Mouse (Mus musculus): Measurements from ENCODE around the gene Aox2.

Aox2 gene

DNA sequence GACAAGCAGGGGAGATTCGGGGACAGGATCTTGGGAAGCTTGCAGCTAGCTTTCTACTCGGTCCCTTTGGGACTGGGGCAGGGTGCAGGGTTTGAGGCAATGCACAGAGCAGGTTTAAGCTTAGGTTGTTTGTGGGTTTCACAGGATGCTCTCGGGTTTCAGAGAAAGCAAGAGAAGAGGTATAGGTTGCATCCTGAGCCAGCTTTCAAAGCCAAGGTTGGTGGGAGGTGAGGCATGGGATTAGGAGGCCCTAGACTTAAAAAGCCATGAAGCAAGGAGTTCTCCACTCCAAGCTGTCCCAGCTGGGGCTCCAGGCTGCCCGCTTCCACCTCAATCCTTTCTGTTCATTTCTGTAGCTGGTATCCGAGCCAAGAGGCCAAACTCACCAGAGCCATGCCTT, at the start of gene Aox2:
Aox2 (plus strand) TSS at position 301 of the 400 bp plus-strand sequence.
- in situ Hi-C loops (cut with MboI; ENCODE audit: low pct_unique_long_range_greater_than_20kb in 1 of 2, low sequenced_read_pairs in 2 of 2, unreplicated experiment in 1 of 2): loop anchor here in 1 of 2 experiments (25.0 kb wide), 1 partner anchor 866 kb away; the partner anchor contains the start of genes Maip1 and Tyw5

DNA sequence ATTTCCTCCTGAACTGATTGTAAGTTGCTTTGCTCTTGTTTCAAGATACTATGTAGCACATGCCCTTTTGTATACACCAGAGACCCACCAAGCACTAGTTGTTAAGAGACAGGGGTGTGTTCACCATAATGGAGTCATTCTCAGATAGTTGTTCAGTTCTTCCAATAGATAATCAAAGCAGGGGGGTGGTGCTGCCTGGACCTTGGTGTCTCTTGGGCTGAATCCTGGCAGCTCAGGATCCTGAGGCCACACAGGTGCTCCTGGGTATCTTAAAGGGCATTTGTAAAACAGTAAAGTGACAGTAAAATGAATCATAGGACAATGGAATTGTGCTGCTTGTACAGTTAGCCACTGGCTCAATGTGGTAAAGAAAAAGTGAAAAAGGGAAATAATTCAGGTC, 49.2 kb upstream of the Aox2 start:
- in situ Hi-C loops (cut with MboI; ENCODE audit: low pct_unique_long_range_greater_than_20kb in 1 of 2, low sequenced_read_pairs in 2 of 2, unreplicated experiment in 1 of 2): no loop called here

DNA sequence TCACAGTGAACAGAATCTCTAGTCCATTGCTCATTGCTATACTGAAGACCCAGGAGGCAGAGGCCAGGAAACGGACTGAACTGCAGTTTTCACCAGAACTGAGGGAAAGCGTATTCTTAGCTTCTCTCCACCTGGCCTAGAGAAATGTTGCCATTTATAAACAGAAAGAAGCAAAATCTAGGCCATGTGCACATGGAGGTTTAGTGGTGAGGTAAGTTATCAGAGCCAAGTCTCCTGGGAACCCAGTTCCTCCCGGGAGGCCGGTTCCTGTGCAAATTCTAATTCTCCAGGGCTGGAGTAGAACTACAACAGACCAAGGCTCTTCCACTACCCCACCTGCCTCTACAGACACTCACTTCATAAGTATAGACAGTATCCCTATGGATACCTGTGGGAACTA, 48.4 kb upstream of the Aox2 start:
- in situ Hi-C loops (cut with MboI; ENCODE audit: low pct_unique_long_range_greater_than_20kb in 1 of 2, low sequenced_read_pairs in 2 of 2, unreplicated experiment in 1 of 2): no loop called here

DNA sequence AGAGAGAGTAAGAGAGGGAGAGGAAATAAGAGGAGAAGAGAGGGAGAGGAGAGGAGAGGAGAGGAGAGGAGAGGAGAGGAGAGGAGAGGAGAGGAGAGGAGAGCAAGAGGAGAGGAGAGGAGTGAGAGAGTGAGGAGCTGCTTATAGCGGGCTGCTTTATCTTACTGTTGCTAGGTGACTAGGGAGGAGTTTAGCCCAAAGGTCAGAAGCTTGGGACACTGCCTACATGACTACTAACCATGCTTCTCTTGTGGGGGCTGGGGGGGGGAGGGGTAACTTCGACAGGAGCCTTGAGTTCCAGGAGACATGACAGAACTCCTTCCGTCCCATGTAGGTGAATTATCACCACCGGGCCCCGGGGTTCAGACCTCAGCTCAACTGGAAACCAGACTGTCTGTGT, 47.6 kb upstream of the Aox2 start:
- in situ Hi-C loops (cut with MboI; ENCODE audit: low pct_unique_long_range_greater_than_20kb in 1 of 2, low sequenced_read_pairs in 2 of 2, unreplicated experiment in 1 of 2): no loop called here

DNA sequence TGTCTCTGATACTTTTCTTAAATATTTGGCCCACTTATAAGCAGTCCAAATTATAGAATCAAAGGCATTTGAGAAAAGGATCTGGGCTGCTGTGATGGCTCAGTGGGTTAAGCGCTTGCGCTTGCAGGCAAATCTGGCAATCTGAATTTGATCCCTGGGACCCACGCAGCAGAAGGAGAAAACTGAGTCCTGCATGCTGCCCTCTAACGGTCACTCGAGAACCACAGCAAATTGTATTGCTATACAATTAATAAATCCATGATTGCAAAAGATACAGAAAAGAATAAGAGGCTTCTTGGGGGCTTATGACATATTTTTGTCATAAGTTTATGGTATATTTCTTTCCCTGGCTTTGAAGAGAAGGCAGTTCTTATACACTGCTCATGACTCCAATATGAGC, 42.7 kb upstream of the Aox2 start:
- in situ Hi-C loops (cut with MboI; ENCODE audit: low pct_unique_long_range_greater_than_20kb in 1 of 2, low sequenced_read_pairs in 2 of 2, unreplicated experiment in 1 of 2): no loop called here

DNA sequence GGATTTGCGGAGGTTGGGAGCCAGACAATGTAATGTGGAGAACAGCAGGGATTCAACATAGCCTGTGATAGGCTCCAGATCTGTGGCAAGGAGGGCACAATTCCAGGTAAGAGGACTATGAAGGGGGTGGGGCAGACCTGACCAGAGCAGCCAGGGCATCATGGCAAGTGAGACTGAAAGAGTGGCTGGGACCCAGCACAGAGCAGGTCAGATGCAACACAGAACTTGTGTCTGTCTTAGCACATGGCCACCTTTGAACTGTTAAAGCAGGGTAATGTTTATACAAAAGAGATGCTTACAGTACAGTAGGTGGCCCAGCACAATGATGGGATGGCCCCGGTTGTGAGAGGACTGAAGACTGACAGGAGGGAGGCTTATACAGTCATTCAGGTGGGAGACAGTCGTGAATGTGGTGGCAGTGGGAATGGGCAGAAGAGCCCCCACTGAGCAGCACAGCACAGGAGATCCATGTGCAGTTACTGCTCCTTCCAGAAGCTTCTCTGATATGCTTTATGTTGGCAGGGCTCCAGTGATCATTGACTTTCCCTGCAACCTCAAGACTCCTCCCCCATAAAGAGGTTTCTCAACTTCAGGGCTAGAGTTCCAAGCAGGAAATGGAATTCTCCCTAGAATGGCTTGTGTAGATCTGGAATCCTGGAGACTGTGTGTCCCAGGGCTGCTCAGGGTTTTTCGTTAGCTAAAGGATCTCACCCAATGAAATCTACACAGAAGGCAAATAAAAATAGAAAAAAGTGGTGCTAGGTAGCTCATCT, 40.4 kb upstream of the Aox2 start:
- in situ Hi-C loops (cut with MboI; ENCODE audit: low pct_unique_long_range_greater_than_20kb in 1 of 2, low sequenced_read_pairs in 2 of 2, unreplicated experiment in 1 of 2): no loop called here

DNA sequence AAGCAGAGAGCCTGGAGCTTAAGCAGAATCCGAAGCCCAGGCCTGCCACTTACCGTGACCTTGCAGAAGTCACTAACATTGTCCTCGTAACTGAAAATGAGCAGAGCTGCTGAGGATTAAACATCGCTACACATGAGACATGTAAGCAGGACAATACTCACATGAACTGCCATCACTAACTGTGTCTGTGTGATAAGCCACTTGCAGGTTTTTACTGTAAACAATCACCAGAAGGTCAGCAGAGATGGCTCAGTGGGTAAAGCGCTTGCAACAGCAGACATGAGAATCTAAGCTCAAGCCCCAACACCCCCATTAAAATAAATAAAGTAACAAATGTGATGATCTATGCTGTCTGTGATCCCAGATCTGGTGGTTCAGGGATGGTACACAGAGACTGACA, 39.7 kb upstream of the Aox2 start:
- in situ Hi-C loops (cut with MboI; ENCODE audit: low pct_unique_long_range_greater_than_20kb in 1 of 2, low sequenced_read_pairs in 2 of 2, unreplicated experiment in 1 of 2): no loop called here

DNA sequence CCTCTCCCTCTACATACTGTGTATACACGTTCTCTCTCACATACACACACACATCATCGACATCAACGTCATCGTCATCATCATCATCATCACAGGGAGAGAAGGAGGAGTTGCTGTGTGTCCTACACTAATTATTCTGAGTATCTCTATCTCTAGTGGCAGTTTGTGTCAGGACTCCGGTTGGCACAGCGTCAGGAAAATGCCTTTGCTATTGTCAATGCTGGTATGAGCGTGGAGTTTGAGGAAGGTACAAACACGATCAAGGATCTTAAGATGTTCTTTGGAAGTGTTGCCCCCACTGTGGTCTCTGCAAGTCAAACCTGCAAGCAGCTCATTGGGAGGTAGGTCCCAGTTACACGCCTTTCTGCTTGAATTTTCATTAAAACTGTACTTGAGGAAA, 39.2 kb upstream of the Aox2 start:
- in situ Hi-C loops (cut with MboI; ENCODE audit: low pct_unique_long_range_greater_than_20kb in 1 of 2, low sequenced_read_pairs in 2 of 2, unreplicated experiment in 1 of 2): no loop called here

DNA sequence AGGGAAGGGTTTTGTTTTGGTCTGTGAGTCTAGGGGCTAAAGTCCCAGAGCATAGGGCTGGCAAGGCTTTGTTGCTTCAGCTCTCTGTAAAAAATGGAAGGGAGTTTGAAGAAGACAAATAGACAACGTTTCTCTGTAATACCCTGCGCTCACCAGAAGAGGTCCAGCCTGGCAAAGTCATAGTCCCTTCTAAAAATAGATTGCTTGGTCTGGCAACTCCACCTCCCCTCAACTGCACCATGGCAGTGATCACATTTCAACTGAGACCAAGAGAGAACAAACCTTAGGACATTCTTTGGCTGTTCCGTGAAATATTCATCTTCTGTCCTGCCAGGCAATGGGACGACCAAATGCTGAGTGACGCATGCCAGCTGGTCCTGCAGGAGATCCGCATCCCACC, 37.8 kb upstream of the Aox2 start:
- in situ Hi-C loops (cut with MboI; ENCODE audit: low pct_unique_long_range_greater_than_20kb in 1 of 2, low sequenced_read_pairs in 2 of 2, unreplicated experiment in 1 of 2): no loop called here

DNA sequence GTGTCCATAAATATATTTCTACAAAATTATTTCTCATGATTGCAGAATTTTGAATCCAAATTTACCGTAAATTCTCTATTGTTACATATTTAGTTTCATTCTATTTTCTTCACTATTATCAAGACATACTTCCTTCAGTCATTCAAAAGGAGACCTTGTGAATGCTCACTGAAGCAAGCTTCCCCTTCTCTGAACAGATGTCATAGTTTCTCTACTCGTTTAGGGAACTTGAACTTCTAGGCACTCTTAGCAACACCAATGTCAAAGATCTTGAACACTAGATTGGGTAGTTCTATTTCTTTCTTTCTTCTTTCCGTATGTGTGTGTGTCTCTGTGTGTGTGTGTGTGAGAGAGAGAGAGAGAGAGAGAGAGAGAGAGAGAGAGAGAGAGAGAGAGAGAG, 33.6 kb upstream of the Aox2 start:
- in situ Hi-C loops (cut with MboI; ENCODE audit: low pct_unique_long_range_greater_than_20kb in 1 of 2, low sequenced_read_pairs in 2 of 2, unreplicated experiment in 1 of 2): no loop called here

DNA sequence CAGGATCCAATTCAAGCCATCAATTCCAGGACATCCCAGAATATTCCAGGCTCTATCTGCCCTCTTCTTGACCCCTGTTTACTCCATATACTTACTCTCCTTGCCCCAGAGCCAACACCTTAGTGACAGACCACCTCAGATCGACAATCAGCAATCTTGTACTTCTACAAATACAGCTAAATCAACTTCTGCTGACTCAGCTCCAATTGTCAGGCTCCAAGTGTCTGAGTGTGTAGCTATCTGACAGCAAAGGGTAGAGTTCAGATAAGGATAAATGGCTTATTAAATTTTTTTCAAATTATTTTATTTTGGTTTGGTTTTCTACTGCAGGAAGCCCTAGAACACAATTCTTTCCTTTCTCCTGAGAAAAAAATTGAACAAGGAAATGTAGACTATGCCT, 29.6 kb upstream of the Aox2 start:
- in situ Hi-C loops (cut with MboI; ENCODE audit: low pct_unique_long_range_greater_than_20kb in 1 of 2, low sequenced_read_pairs in 2 of 2, unreplicated experiment in 1 of 2): no loop called here

DNA sequence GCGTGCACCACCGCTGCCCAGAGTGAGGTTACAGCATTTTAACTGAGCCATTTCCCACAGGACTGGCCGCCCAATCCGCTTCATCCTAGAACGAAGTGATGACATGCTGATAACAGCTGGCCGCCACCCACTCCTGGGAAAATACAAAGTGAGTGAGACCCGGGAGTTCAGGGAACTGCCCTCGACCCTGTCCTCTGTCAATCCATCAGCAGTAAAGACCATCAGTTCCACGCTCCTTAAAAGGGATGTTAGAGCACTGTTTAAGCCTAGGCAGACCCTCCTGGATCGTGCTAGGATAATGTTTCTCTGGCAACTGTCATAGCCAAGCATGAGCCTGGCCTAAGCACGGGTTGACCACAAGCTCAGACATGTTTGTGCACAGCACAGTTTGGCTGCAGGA, 24.7 kb upstream of the Aox2 start:
- in situ Hi-C loops (cut with MboI; ENCODE audit: low pct_unique_long_range_greater_than_20kb in 1 of 2, low sequenced_read_pairs in 2 of 2, unreplicated experiment in 1 of 2): no loop called here

DNA sequence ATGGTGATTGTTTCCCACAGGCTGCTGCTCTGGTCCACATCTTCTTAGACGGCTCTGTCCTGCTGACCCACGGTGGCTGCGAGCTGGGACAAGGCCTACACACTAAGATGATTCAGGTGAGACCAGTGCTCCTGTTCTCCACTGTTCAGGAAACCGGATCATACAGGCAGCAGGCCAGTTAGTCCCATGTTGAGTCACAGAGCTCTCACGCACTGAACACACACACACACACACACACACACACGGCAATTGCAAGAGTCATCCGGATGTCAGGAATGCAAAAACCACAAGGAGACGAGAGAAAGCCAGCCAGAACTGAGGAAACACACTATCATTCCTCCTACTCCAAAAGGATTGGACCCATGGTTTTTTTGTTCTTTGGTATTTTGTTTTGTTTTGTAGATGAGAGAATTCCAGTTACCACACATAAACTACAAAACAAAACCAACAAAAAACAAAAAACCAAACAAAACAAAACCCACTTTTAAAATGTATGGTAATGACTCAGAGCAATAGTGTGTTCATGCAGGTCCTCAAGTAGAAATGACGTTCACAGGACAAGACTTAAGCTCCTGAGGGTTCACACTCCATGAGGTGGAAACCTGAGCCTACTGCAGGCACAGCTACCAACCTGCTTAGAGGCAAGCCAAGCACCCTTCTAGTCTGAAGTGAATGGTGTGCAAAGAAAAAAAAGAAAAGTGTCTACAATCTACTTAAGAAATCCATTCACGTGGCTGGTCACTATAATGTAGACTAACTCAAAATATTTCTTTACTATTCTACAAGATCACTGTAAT, 20.7 kb upstream of the Aox2 start:
- in situ Hi-C loops (cut with MboI; ENCODE audit: low pct_unique_long_range_greater_than_20kb in 1 of 2, low sequenced_read_pairs in 2 of 2, unreplicated experiment in 1 of 2): no loop called here

DNA sequence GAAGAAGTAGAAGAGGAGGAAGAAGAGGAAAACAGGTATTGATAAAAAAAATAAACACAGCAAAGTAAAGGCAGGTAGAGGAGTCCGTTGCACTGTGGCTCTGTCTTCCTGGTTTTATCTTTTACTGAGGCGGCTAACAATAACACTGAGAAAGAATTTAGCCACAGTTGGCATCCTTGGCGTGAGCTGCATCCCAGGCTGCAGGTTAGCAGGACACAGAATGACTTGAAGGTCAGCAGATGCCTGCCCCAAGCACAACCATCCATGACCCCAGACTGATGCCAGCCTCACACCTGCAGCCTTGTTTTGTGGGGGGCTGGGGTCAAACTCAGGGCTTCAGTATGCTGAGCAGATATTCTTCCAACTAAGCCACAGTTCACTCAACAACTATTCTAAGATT, 17.8 kb upstream of the Aox2 start:
- in situ Hi-C loops (cut with MboI; ENCODE audit: low pct_unique_long_range_greater_than_20kb in 1 of 2, low sequenced_read_pairs in 2 of 2, unreplicated experiment in 1 of 2): no loop called here

DNA sequence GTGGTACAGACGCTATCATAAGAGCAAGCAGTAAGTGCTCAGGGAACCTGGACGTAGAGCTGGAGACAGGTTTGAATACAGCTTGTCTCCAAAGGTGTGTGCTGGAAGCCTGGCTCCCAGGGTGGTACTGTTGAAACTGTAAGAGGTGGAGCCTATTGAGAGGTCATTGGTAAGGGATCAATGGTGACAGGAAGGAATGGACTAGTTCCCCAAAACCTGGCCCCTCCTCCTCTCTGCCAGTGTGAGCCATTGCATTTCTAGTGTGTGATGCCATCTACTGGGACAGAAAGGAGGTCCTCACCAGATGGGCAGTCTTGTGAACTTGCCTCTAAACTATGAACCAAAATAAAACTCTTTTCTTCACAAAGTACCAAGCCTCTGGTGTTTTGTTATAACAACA, 9.9 kb upstream of the Aox2 start:
- in situ Hi-C loops (cut with MboI; ENCODE audit: low pct_unique_long_range_greater_than_20kb in 1 of 2, low sequenced_read_pairs in 2 of 2, unreplicated experiment in 1 of 2): no loop called here

DNA sequence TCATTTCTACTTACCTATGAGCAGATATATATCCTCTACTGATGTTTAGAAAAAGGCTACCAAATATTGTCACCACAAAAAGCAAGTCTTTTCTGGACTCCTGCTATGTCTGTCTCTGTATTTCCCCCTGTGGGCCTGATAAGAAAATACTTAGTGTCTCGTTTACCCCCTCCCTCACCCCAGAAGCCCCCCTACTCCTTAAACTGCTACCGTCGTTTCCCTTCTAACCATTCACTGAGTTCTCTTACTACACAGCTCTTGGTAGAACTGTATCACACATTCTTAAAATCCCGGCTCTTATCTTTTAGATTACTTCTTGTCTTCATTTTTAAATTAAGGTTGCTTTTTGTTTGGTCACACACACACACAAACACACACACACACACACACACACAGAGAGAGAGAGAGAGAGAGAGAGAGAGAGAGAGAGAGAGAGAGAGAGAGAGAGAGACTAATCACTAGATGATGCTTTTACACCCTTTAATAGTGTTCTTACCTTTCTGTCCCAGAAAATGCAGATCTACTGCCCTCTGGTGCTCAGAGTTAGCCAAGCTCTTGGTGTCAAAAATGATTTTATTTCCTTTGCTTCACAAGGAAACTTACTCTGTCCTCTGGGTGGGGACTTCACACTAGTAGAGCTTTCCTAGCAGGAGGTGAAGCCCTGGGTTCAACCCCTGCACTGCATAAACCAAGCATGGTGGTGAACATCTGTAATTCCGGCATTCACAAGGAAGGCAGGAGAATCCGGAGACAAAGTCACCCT, 7.1 kb upstream of the Aox2 start:
- in situ Hi-C loops (cut with MboI; ENCODE audit: low pct_unique_long_range_greater_than_20kb in 1 of 2, low sequenced_read_pairs in 2 of 2, unreplicated experiment in 1 of 2): loop anchor here in 1 of 2 experiments (5.0 kb wide), 1 partner anchor 114 kb away; no protein-coding TSS in a partner anchor

DNA sequence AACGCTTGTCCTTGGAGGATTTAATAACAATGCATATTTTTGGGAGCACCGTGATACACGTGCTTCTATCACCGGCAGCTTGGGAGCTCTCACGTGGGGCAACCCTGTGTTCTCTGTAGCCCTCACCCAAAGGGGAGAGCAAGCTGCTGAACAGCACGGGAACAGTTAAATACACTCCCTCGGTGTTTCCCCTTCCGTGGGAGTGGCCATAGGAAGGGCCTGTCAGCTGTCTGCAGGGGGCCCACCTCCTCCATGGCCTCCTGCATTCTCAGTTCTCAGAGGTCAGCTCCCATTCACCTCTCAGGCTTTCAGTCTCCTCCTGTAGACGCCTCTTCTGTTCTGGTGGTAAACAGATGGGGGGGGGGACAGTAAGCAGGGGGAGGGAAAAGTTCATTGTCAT, 2.2 kb upstream of the Aox2 start:
- in situ Hi-C loops (cut with MboI; ENCODE audit: low pct_unique_long_range_greater_than_20kb in 1 of 2, low sequenced_read_pairs in 2 of 2, unreplicated experiment in 1 of 2): loop anchor here in 1 of 2 experiments (25.0 kb wide), 1 partner anchor 864 kb away; the partner anchor contains the start of genes Maip1 and Tyw5

DNA sequence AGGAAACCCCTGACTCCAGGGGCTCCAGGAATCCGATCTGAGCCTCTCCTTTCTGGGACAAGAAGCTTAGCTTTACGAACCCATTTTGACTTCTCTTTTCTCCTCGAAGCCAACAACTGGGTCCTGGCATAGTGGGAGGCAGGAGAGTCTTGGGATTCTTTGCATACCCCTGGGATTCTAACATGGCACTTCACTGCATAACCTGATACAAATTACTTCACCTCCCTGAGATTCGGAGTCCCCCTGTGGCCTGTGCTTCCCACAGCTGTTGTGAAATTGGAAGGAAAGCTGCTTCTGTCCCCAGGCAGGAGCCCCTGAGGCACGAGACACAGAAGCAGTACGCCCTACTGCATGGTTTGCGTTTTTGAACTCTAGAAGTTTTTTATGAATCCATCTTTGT, 387 bp downstream of the Aox2 start:
- in situ Hi-C loops (cut with MboI; ENCODE audit: low pct_unique_long_range_greater_than_20kb in 1 of 2, low sequenced_read_pairs in 2 of 2, unreplicated experiment in 1 of 2): loop anchor here in 1 of 2 experiments (25.0 kb wide), 1 partner anchor 866 kb away; the partner anchor contains the start of genes Maip1 and Tyw5

DNA sequence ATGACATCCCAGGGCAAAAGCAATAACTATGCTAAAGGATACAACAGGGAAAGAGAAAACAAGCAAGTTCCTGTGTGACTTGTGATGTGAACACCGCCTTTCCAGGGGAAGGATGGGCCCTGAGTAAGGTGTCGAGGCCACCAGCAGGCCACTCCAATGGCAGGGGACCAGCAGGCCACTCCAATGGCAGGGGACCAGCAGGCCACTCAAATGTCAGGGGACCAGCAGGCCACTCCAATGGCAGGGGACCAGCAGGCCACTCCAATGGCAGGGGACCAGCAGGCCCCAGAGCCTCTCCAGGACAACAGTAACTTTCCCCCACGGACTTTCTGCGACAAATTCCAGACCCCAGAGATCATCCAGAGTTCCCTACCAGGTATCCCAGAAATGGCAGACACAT, 2.3 kb downstream of the Aox2 start:
- in situ Hi-C loops (cut with MboI; ENCODE audit: low pct_unique_long_range_greater_than_20kb in 1 of 2, low sequenced_read_pairs in 2 of 2, unreplicated experiment in 1 of 2): loop anchor here in 1 of 2 experiments (25.0 kb wide), 1 partner anchor 868 kb away; the partner anchor contains the start of genes Maip1 and Tyw5

Measured in mouse embryonic stem cell (cell line).